Mouse (Mus musculus): ENCODE data around the gene Cdh4. TPM values are rescaled to one million over a fixed set of nuclear protein-coding genes. Genes with fewer than 3 reads are reported as not detected.

Gene Cdh4
- polyA plus RNA-seq, 1 experiment from 2014 or later, result 42.8 TPM

DNA sequence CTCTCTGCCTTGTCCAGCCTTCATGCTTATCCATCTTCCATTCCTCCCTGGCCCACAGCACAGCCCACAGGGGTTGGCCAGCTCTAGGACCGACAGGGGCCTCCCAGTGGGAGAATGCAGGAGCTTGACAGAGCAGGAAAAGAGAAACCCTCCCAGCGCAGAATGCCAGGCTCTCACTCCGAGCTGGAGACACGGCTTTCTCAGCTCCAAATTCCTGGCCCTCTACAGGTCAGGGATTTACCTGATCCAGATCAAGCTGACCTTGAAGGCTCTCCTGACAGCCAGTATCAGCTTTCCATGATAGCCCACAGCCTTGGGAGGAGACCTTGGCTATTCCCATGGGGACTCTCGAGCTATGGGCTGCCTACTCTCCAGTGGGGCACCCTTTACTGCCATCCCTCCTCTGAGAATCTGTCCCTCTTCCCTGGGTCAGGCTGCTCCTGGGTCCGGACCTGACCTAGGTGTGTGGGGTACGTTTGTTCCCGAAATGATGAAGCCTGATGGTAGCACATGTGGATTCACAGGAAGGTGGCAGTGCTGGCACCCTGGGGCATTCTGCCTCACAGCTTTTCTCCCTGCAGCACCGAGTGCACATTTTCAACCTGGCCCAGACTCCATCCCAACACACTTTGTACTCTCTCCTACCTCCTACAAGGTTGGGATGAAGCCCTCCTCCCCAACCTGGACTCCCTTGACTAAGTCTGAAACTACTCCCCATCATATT lies 319.6 kb downstream of the Cdh4 start:
- no peak for ATAC-seq (ENCODE audit: low FRiP score, low TSS enrichment)
- H3K4me1 ChIP-seq (ENCODE audit: control insufficient read depth, insufficient read depth, low read length), result peaks cover 17% of the 10 kb centered on the region; the same call in 1 of the 2 replicates
- 62% methylated on average over 9 of the region's 9 CpGs for WGBS

DNA sequence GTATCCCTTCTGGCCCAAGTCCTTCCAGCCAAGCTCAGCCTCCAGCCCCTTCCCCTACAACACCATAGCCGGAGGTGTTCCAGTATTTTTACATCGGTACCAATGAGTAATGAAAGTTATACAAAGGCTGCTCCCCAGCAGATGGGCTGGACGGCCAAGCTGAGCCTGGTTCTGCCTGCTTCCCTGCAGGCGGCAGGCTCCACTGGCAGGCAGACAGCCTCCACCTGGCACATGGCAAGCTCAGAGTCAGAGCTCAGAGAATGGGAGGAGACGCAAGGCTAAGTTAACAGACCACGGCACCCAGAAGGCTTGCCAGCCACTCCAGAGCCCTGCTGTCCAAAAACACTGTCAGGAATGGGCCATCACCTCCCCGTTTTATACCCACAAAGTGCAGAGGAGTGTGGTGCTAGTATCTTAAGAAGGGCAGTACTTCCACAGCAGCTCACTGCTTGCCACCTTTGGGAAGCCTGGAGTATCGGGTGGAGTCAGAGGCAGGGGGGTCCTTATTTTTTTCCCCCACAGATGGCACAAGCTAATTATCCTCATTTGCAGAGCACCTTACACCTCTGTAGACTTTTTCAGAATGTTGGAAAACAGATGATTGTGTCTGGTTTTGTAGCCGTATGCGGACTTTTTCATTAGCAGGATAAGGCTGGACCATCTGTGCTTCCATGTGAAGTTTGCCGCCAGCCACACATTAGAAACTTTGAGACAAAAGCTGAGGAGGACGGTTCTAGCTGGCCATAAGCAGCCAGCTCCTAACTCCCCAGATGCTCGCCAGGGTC lies 320.5 kb downstream of the Cdh4 start:
- Histone ChIP-seq H3K4me2 (ENCODE audit: low read length) (no peak overlapping the region), H3K4me3 (replicated peaks; ENCODE audit: low read depth, low read length) (no peak overlapping the region), H3K4me1 (ENCODE audit: control insufficient read depth, insufficient read depth, low read length) (peaks cover 24% of the 10 kb centered on the region), H3K27ac (replicated peaks; ENCODE audit: low read depth, low read length) (no peak overlapping the region), H3K9me3 (ENCODE audit: control insufficient read depth, low read length) (no peaks in the 10 kb centered on the region), H3K27me3 (ENCODE audit: control insufficient read depth, insufficient read depth, low read length) (no peaks in the 10 kb centered on the region), H3K36me3 (ENCODE audit: control insufficient read depth, insufficient read depth, low read length) (no peaks in the 10 kb centered on the region), H3K9ac (replicated peaks; ENCODE audit: low read length) (no peak overlapping the region)
- DNase-seq (peak; percentile 53), ATAC-seq (ENCODE audit: low FRiP score, low TSS enrichment) (no peak)
- 68% methylated on average over 13 of the region's 13 CpGs for WGBS

More for the DNA sequence above, 319.6 kb downstream of the Cdh4 start:
- H3K27me3 ChIP-seq (ENCODE audit: control insufficient read depth, insufficient read depth, low read length), result no peaks in the 10 kb centered on the region
- H3K4me2 ChIP-seq (ENCODE audit: low read length), result no peak overlapping the region
- no peak for DNase-seq
- H3K27ac ChIP-seq (replicated peaks; ENCODE audit: low read depth, low read length), result no peak overlapping the region
- 0 out of 2 replicates have a peak overlapping the region, but pooled peaks have one; percentile 20 for H3K9ac ChIP-seq (replicated peaks; ENCODE audit: low read length)
- no peaks in the 10 kb centered on the region for H3K36me3 ChIP-seq (ENCODE audit: control insufficient read depth, insufficient read depth, low read length)
- no peak overlapping the region for H3K4me3 ChIP-seq (replicated peaks; ENCODE audit: low read depth, low read length)
- H3K9me3 ChIP-seq (ENCODE audit: control insufficient read depth, low read length), result no peaks in the 10 kb centered on the region

DNA sequence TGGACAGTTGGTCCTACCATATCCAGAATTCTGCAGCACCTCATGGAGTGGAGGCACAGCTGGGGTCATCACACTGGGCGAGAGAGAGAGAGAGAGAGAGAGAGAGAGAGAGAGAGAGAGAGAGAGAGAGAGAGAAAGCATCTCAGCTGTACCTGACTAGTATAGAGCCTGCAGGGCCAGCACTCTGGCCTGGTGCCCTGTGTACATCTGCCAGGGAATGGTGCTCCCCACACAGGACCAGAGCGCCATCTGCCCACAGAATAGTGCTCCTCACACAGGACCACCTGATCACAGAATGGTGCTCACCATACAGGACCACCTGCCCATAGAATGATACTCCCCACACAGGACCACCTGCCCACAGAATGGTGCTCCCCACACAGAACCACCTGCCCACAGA lies 322.2 kb downstream of the Cdh4 start:
- H3K9me3 ChIP-seq (ENCODE audit: control insufficient read depth, low read length), result no peaks in the 10 kb centered on the region
- no peak overlapping the region for H3K9ac ChIP-seq (replicated peaks; ENCODE audit: low read length)
- no peak for ATAC-seq (ENCODE audit: low FRiP score, low TSS enrichment)
- no peaks in the 10 kb centered on the region for H3K36me3 ChIP-seq (ENCODE audit: control insufficient read depth, insufficient read depth, low read length)
- H3K27ac ChIP-seq (replicated peaks; ENCODE audit: low read depth, low read length), result no peak overlapping the region
- no peak overlapping the region for H3K4me2 ChIP-seq (ENCODE audit: low read length)
- WGBS, result 91% methylated on average over 2 of the region's 2 CpGs
- no peaks in the 10 kb centered on the region for H3K27me3 ChIP-seq (ENCODE audit: control insufficient read depth, insufficient read depth, low read length)
- H3K4me1 ChIP-seq (ENCODE audit: control insufficient read depth, insufficient read depth, low read length), result peaks cover 37% of the 10 kb centered on the region
- DNase-seq, result no peak
- no peak overlapping the region for H3K4me3 ChIP-seq (replicated peaks; ENCODE audit: low read depth, low read length)

DNA sequence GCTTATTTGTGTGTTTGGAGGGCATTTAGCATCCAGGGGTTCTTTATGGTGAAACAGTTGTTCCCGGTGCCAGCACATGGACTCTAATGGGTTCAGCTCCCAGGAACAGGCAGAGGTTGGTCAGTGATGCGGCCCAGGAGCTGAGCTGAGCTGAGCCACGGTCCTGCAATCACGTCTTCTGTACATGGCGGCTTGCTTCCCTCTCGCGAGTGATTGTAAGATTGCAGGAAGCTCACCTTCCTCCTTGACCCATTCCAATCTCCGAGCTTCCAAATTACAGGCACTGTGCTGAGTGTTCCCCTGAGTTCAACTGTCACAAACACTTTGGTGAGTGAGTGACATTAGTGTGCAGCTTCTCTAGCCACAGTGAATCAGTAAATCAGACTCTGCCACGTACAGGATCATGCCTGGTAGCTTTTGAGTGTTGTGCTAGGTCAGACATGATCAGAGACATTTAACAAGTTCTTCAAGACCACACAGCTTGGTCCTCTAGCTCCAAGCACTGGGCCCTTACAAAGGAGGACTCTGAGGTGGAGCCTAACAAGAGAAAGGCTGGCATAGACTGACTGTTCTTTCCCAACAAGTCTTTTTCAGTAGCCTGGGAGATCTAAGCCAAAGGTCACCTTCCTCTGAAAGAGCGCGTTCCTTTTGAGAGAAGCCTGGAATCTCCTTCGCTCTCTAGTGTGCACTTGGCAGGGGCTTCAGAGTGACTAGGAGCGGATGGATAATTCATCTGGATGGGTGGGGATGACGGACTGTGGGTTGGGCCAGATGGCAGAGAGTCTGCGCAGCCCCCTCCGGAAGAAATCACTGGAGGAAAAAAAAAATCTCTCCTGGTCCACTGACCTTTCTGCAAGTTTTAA lies 324.7 kb downstream of the Cdh4 start:
- no peak overlapping the region for H3K27ac ChIP-seq (replicated peaks; ENCODE audit: low read depth, low read length)
- no peak overlapping the region for H3K9ac ChIP-seq (replicated peaks; ENCODE audit: low read length)
- H3K9me3 ChIP-seq (ENCODE audit: control insufficient read depth, low read length), result no peaks in the 10 kb centered on the region
- no peaks in the 10 kb centered on the region for H3K36me3 ChIP-seq (ENCODE audit: control insufficient read depth, insufficient read depth, low read length)
- DNase-seq, result peak; percentile 55
- H3K4me2 ChIP-seq (ENCODE audit: low read length), result peak overlapping the region; percentile 12; the same call in 1 of the 2 replicates
- no peak for ATAC-seq (ENCODE audit: low FRiP score, low TSS enrichment)
- WGBS, result 16% methylated on average over 16 of the region's 16 CpGs
- H3K4me1 ChIP-seq (ENCODE audit: control insufficient read depth, insufficient read depth, low read length), result peaks cover 31% of the 10 kb centered on the region
- no peak overlapping the region for H3K4me3 ChIP-seq (replicated peaks; ENCODE audit: low read depth, low read length)
- H3K27me3 ChIP-seq (ENCODE audit: control insufficient read depth, insufficient read depth, low read length), result no peaks in the 10 kb centered on the region

DNA sequence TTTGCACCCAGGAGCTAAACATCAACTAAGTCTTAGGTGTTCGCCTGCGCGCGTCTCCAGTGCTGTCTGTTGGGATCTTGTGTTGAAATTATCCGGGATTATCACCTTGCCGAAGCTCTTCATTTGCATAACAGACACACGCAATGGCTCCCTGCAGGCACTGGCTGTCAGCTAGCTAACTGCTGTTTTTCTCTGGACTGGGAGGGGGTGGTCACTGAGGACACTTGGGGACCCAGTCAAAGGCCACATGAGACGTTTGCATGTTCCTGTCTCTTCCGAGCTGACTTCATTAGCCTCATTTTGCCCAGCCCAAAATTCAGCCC lies 325.3 kb downstream of the Cdh4 start:
- Histone ChIP-seq H3K27ac (replicated peaks; ENCODE audit: low read depth, low read length) (no peak overlapping the region), H3K9me3 (ENCODE audit: control insufficient read depth, low read length) (no peaks in the 10 kb centered on the region), H3K27me3 (ENCODE audit: control insufficient read depth, insufficient read depth, low read length) (no peaks in the 10 kb centered on the region), H3K4me2 (ENCODE audit: low read length) (peak overlapping the region; percentile 12; the same call in 1 of the 2 replicates), H3K9ac (replicated peaks; ENCODE audit: low read length) (no peak overlapping the region), H3K4me1 (ENCODE audit: control insufficient read depth, insufficient read depth, low read length) (peaks cover 26% of the 10 kb centered on the region), H3K4me3 (replicated peaks; ENCODE audit: low read depth, low read length) (no peak overlapping the region), H3K36me3 (ENCODE audit: control insufficient read depth, insufficient read depth, low read length) (no peaks in the 10 kb centered on the region)
- ATAC-seq (ENCODE audit: low FRiP score, low TSS enrichment), result no peak
- peak; percentile 61 for DNase-seq
- 2% methylated on average over 9 of the region's 9 CpGs for WGBS

DNA sequence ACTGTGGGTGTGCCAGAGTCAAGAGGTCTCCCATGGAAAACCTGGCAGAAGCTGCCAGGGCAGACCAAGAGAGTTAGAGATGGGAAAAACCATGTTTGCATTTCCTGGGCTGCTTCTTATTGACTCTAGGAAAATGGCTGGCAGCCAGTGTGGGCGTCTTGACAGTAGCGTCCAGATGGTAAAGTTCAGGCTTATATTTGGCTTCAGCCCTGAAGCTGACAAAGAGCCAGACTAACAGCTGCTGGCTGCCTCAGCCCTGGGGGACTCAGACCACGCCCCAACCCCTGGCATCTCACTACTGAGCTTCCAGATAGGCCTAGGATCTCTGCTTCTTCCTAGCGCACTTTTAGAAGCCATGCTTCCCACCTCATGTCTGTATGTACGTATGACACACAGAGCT lies 326.9 kb downstream of the Cdh4 start:
- peak; percentile 72 for DNase-seq
- no peaks in the 10 kb centered on the region for H3K27me3 ChIP-seq (ENCODE audit: control insufficient read depth, insufficient read depth, low read length)
- WGBS, result 70% methylated on average over 5 of the region's 5 CpGs
- no peaks in the 10 kb centered on the region for H3K9me3 ChIP-seq (ENCODE audit: control insufficient read depth, low read length)
- H3K27ac ChIP-seq (replicated peaks; ENCODE audit: low read depth, low read length), result no peak overlapping the region
- peaks cover 26% of the 10 kb centered on the region for H3K4me1 ChIP-seq (ENCODE audit: control insufficient read depth, insufficient read depth, low read length)
- no peak overlapping the region for H3K4me2 ChIP-seq (ENCODE audit: low read length)
- ATAC-seq (ENCODE audit: low FRiP score, low TSS enrichment), result no peak
- H3K9ac ChIP-seq (replicated peaks; ENCODE audit: low read length), result no peak overlapping the region
- no peaks in the 10 kb centered on the region for H3K36me3 ChIP-seq (ENCODE audit: control insufficient read depth, insufficient read depth, low read length)
- no peak overlapping the region for H3K4me3 ChIP-seq (replicated peaks; ENCODE audit: low read depth, low read length)

DNA sequence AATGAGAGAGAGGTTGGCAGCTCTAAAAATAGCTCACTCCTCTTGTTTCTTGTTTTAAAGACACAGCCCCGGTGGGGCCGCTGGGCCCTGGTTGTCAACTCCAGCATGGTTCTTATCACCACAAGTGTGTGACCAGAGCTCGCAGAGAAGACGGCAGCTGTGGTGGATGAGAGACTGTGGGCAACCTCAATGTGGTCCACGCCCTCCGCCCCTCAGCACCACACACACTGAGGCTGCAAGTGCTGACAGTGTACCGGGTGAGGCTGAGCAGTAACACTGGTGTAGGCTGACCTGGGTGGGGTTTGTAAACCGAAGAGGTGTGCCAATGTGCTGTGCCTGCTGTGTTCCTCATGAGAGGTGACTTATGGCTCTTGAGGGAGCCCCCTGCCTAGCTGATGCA lies 327.7 kb downstream of the Cdh4 start:
- no peak for ATAC-seq (ENCODE audit: low FRiP score, low TSS enrichment)
- WGBS, result 95% methylated on average over 8 of the region's 8 CpGs

DNA sequence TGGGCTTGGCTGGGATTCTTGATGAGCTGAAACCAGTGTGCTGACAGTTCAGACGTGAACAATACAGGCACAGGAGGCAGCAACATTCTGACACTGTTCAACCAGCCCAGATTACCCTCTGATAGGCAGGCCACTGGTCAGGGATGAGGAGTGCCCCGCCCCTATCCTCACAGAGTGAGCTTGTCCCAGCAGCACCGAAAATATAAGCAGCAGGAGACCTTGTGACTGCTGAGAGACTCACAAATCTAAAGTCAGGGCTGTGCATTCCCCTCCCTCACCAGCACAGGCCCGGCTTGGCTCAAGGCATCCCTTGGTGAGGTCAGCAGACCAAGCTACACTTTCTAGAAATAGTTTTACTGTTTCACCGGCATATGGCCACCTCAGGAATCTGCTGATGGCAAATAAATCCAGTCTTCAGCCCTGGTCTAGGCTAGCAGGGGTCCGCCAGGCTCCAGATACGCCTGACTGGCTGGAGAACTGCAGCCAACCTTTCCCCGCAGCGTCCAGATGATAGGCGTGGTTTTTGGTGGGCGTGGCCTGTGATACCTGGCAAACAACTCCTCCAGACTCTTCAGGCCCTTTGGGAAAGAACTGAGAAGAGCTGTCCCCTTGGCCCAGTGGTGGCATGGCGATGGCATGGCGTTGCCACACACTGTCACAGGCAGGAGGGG lies 332.3 kb downstream of the Cdh4 start:
- no peaks in the 10 kb centered on the region for H3K36me3 ChIP-seq (ENCODE audit: control insufficient read depth, insufficient read depth, low read length)
- H3K9me3 ChIP-seq (ENCODE audit: control insufficient read depth, low read length), result no peaks in the 10 kb centered on the region
- no peak overlapping the region for H3K4me2 ChIP-seq (ENCODE audit: low read length)
- H3K4me3 ChIP-seq (replicated peaks; ENCODE audit: low read depth, low read length), result no peak overlapping the region
- ATAC-seq (ENCODE audit: low FRiP score, low TSS enrichment) (no peak), DNase-seq (no peak)
- H3K4me1 ChIP-seq (ENCODE audit: control insufficient read depth, insufficient read depth, low read length), result peaks cover 9% of the 10 kb centered on the region; the same call in 1 of the 2 replicates
- no peak overlapping the region for H3K27ac ChIP-seq (replicated peaks; ENCODE audit: low read depth, low read length)
- H3K9ac ChIP-seq (replicated peaks; ENCODE audit: low read length), result no peak overlapping the region
- WGBS, result 11% methylated on average over 13 of the region's 13 CpGs
- no peaks in the 10 kb centered on the region for H3K27me3 ChIP-seq (ENCODE audit: control insufficient read depth, insufficient read depth, low read length)

More for the DNA sequence above, 327.7 kb downstream of the Cdh4 start:
- no peaks in the 10 kb centered on the region for H3K9me3 ChIP-seq (ENCODE audit: control insufficient read depth, low read length)
- no peaks in the 10 kb centered on the region for H3K27me3 ChIP-seq (ENCODE audit: control insufficient read depth, insufficient read depth, low read length)
- H3K4me1 ChIP-seq (ENCODE audit: control insufficient read depth, insufficient read depth, low read length), result peaks cover 34% of the 10 kb centered on the region
- no peak overlapping the region for H3K4me2 ChIP-seq (ENCODE audit: low read length)
- H3K4me3 ChIP-seq (replicated peaks; ENCODE audit: low read depth, low read length), result no peak overlapping the region
- H3K27ac ChIP-seq (replicated peaks; ENCODE audit: low read depth, low read length), result no peak overlapping the region
- no peak for DNase-seq
- no peak overlapping the region for H3K9ac ChIP-seq (replicated peaks; ENCODE audit: low read length)
- H3K36me3 ChIP-seq (ENCODE audit: control insufficient read depth, insufficient read depth, low read length), result no peaks in the 10 kb centered on the region

Data from midbrain, embryonic 14.5 days (tissue).